Mouse (Mus musculus): ENCODE data around the gene Smim17.

DNA sequence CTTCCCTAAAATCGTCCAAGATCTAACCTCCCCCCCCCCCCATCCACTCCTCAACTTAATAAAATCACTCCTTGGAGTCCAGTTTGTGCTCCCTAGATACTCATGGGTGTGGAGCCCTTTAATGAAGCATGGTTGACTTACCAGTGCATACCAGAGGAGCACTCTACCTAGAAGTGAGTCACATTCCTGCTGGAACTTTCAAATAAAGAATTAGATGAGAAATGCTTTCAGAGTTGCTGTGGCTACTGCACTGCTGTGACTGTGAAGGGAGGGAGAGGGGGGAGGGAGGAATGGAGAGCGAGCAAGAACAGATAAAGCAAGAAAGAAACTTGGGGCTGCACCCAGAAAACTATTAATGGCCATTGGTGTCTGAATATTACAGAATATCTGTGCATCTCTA lies 42.7 kb downstream of the Smim17 start:
- TF ChIP-seq CTCF (IDR thresholded peaks at IDR 0.05; ENCODE audit: low read depth) (no peak), EP300 (IDR thresholded peaks at IDR 0.05; ENCODE audit: low read depth) (no peak)

All from liver, postnatal 0 days (tissue).